Mouse (Mus musculus): ENCODE data around the gene Hus1b. TPM values are rescaled to one million over a fixed set of nuclear protein-coding genes. Genes with fewer than 3 reads are reported as not detected.

The Hus1b gene
- under 1 TPM in 1 of 2 experiments, not detected in 1; 0.36 TPM for polyA plus RNA-seq (2017; shearing (Covaris generic))

DNA sequence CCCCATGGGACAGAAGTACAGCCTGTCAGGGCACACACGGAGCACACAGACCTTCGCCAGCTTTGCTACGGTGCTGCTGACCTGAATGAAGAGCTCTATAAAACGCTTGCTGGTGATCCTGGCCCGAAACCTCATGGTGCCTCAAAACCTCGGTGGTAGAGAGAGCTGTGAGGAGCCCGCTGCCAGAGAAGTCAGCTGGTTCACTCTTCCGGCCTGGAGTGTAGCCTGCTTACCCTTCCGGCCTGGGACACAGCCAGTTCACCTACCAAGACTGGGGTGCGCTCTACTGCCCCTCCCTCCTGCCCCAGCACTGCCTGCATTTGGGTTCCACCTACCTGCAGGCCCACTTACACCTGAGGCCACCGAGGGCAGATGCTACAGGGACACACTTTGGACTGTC is at the start of gene Hus1b:
Gene Hus1b, minus strand, starts transcription at position 220 of the 400 bp plus-strand sequence.

DNA sequence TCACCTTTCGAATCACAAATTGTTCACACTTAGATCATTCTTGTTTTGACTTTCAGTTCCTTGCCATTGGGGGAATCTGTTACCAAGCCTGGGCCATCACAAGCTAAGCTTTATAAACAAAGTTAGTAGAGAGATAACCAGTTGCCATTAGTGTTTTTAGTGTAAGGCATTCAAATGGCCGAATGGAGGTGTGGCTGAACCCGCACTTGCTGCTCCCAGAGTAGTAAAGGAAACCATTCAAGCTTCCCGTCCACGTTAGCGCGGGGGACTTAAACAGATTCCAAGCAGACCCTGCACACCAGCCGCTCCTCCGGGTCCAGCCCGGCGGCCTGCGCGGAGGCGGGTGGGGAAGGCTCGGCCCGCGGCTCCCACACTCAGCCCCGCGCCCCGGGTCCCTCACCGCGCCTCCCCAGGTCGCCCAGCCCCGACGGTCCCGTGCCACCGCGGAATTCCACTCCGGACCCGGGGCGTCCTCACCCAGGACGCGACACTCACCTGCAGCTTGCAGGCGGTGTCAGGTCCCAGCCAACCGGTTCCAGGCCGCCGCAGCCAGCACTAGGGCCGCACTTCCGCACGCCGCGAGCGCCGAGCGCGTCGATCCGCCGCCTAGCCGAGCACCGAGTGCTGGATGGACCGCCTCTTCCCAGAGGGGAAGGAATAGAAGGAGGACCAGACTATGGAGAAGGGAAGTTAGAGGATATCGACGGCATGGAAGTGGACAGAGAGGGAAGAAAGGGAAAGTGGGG is 26.1 kb upstream of the Hus1b start, which contains the start of the genes Exoc2 and Gm5447:
Gene Exoc2, minus strand, starts transcription at position 593 of the 746 bp plus-strand sequence.
Gene Gm5447, plus strand, starts transcription at position 704 of the 746 bp plus-strand sequence.

Other genes starting within 250 kb of the Hus1b start
- gene Irf4, start 198.5 kb downstream of the Hus1b start, polyA plus RNA-seq (2017; shearing (Covaris generic)), result 10 to 100 TPM; 32.0 to 34.4 TPM
- 100 to 1,000 TPM in 1 of 2 experiments, 10 to 100 TPM in 1; 57.6 to 103 TPM for gene Exoc2, start 26.3 kb upstream of the Hus1b start, polyA plus RNA-seq (2017; shearing (Covaris generic))
- gene Gm5447, start 26.4 kb upstream of the Hus1b start, polyA plus RNA-seq (2017; shearing (Covaris generic)), result under 1 TPM in 1 of 2 experiments, not detected in 1; 0.44 TPM